Comparison of ENCODE assay signal across 14 mouse cellular contexts in genomic region chr10:92044783-92045182, GRCm38 (mm10).
DNase-seq lines count a peak whose midpoint lies in the region; ATAC-seq lines count a peak whose summit lies in the region.
"Had no signal": no experiment of that assay in that cellular context is flagged by ENCODE, and none has a peak within 500 bp of the region (broad histone marks: within the 10 kb centered on the region; RNA-seq: fewer than 3 reads in every experiment).

No protein-coding gene starts in this region.

- ATAC-seq in megakaryocyte progenitor cell, adult 5-6 weeks (replicated peaks; ENCODE audit: poor library complexity): no peak
- ATAC-seq: intestine, embryonic 16.5 days had no signal

- DNase-seq in gastrocnemius, postnatal 10 days: peak; percentile 4
- DNase-seq in gastrocnemius, adult 8-10 months (ENCODE audit: low spot score in 2 of 2): no peak
- DNase-seq in urinary bladder, postnatal 14 days (ENCODE audit: low spot score): peak; percentile 3
- no peak for DNase-seq in urinary bladder, postnatal 4 days (ENCODE audit: low spot score in 2 of 2)
- peak; percentile 44 for DNase-seq in cerebellum, adult 9-11 months
- DNase-seq in spleen, postnatal 10 days (ENCODE audit: low spot score in 2 of 2): no peak
- DNase-seq: gastrocnemius, postnatal 25 days; heart, postnatal 14 days; liver, embryonic 13.5 days; midbrain, embryonic 14.5 days; right cerebral cortex, postnatal 14 days; thymus, postnatal 4 days had no signal

Comparison
In these comparisons a context has a peak if more than half of its experiments do, and no peak if none do; other contexts are left out.
1. DNase-seq: peak in gastrocnemius, postnatal 10 days (single experiment), urinary bladder, postnatal 14 days (single experiment) and cerebellum, adult 9-11 months (single experiment); none in gastrocnemius, adult 8-10 months (0 of 2), urinary bladder, postnatal 4 days (0 of 2) and spleen, postnatal 10 days (0 of 2).